Mouse (Mus musculus) limb, embryonic 10.5 days (tissue): ENCODE results near the gene Pdzd4. TPM values are rescaled to one million over a fixed set of nuclear protein-coding genes. Genes with fewer than 3 reads are reported as not detected.

ENCODE experiments used
- DNase-seq: peaks from one replicate; pipeline ENCODE4 v3.0.0-alpha.2; 2017; ENCODE audit warnings: low spot score
- H3K27ac ChIP-seq: fragments of 300-500 bp; sonication (generic); 2 replicates; pipeline ENCODE4 v1.5.1; 2016; ENCODE audit warnings: mild to moderate bottlenecking
- H3K27me3 ChIP-seq: fragments of 300-500 bp; sonication (generic); 2 replicates; pipeline ENCODE4 v1.6.1; 2016; ENCODE audit warnings: low read depth, mild to moderate bottlenecking; ENCODE audit not compliant: poor library complexity, severe bottlenecking
- H3K36me3 ChIP-seq: fragments of 300-500 bp; sonication (generic); 2 replicates; pipeline ENCODE4 v1.6.1; 2016; ENCODE audit warnings: mild to moderate bottlenecking, moderate library complexity
- H3K4me1 ChIP-seq: fragments of 300-500 bp; sonication (generic); 2 replicates; pipeline ENCODE4 v1.6.1; 2016
- H3K4me3 ChIP-seq: fragments of 300-500 bp; sonication (generic); 2 replicates; pipeline ENCODE4 v1.5.1; 2016; ENCODE audit warnings: mild to moderate bottlenecking, moderate library complexity
- H3K9me3 ChIP-seq: fragments of 300-500 bp; sonication (generic); replicated peaks from 2 replicates; pipeline ENCODE4 v1.6.1; 2016; ENCODE audit warnings: mild to moderate bottlenecking
- WGBS: fragments of 180-500 bp; shearing (Covaris S2); methylation state at CpG from one replicate; pipeline ENCODE4 v1.1.7; 2016; 5-methylcytosine and 5-hydroxymethylcytosine counted together
- polyA plus RNA-seq: library from polyadenylated mRNA; unstranded; fragments of >200 nt; fragmentation: Nextera tagmentation; extraction: Ambion mirVana; gene quantifications from 2 replicates; pipeline ENCODE4 v1.2.1, GENCODE M21; 2016

The Pdzd4 gene
- polyA plus RNA-seq, 1 experiment from 2014 or later, result 0.61 TPM

- 66% methylated on average over 3 of the region's 3 CpGs for WGBS
- no peaks in the 10 kb centered on the region for H3K9me3 ChIP-seq
- no peaks in the 10 kb centered on the region for H3K4me1 ChIP-seq
- peaks cover 64% of the 10 kb centered on the region for H3K27me3 ChIP-seq
- H3K36me3 ChIP-seq, result no peaks in the 10 kb centered on the region
- no peak overlapping the region for H3K27ac ChIP-seq
- H3K4me3 ChIP-seq, result no peak overlapping the region
- no peak for DNase-seq
These were observed 8.0 kb downstream of the Pdzd4 start for GRCm38 (mm10) chrX:73816596-73817314.

DNA sequence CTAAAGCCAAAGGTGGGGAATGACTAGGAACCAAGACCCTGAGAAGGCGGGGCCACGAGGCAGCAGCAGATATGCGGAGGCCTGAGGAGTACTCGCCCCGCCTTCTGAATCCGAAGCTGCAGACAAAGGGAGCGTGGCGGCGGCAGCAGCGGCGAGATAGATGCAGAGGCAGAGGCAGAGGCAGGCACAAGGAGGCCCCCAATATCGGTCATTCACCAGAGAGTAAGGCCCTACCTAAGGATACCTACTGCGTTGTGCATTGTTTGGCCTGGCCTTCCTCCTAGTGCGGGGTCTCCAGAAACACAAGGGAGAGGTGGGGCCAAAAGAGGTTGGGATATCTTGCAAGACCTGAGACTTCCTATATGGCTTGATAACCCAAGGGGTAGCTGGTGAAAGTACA, 9.7 kb downstream of the Pdzd4 start:
- Histone ChIP-seq H3K9me3 (no peaks in the 10 kb centered on the region), H3K4me1 (no peaks in the 10 kb centered on the region), H3K27ac (peak overlapping the region; percentile 83), H3K4me3 (peak overlapping the region; percentile 47), H3K27me3 (peaks cover 62% of the 10 kb centered on the region), H3K36me3 (no peaks in the 10 kb centered on the region)
- peak; percentile 56 for DNase-seq
- 10% methylated on average over 14 of the region's 14 CpGs for WGBS

DNA sequence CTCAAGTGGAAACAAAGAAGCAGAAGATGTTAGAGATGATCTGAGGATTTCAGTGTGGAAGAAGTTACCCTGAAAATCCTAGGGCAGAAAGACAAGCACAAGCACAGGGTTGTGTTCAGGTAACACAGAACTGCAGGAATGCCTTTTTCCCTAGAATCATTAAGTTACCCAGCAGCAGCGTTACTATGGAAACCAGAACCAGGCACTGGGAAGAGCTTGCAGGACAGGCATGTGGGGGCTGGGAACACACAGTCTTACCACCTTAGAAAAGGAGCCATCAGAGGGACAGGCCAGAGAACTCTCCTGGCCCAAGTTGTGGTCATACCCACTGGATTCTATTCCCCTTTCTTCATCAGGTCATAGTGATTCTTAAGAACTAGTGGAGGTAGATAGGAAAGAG, 19.0 kb downstream of the Pdzd4 start:
- Histone ChIP-seq H3K9me3 (no peaks in the 10 kb centered on the region), H3K4me3 (no peak overlapping the region), H3K27ac (no peak overlapping the region), H3K4me1 (no peaks in the 10 kb centered on the region; the same call in 1 of the 2 replicates), H3K27me3 (peaks cover 31% of the 10 kb centered on the region), H3K36me3 (no peaks in the 10 kb centered on the region)
- 38% methylated on average over 1 of the region's 1 CpGs for WGBS
- DNase-seq, result no peak

DNA sequence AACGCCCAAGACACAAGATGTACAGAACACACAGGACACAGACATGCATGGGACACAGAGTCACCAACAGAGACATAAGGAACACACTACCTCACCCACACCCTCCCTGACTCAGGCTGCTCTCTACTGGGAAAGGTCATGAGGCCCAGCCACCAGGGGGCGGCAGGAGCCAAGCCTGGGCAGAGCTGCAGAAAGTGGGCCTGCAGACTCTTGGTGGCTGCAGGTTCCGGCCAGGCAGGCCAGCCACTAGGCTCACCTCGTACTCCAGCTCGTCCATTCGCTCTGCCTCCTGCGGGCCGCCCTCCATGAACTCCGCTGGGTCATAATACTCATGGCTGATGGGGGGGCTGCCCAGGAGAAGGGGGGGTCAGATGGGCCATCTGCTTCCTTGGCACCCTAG, 26.3 kb downstream of the Pdzd4 start:
- Histone ChIP-seq H3K27ac (no peak overlapping the region), H3K36me3 (no peaks in the 10 kb centered on the region)
- 34% methylated on average over 8 of the region's 9 CpGs for WGBS

DNA sequence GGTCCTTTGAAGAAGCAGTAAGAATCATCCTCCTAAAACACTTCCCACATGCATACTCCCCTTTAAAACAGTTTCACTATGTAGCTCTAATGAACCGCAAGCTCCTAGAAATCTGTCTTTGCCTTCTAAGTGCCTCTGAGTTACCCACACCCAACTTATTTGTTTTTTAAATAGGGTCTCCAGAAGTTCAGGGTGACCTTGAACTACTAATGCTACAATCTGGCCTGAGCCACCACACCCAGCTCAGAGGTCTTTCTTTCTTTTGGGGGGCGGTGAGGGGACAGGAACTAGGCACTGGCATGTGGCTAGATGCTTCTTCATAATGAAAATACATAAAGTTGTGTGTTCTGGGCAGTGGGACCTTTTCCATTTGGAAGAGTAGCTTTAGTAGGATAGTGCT, 27.3 kb downstream of the Pdzd4 start:
- no peak overlapping the region for H3K4me3 ChIP-seq
- 91% methylated on average over 2 of the region's 2 CpGs for WGBS
- H3K27me3 ChIP-seq, result peaks cover 86% of the 10 kb centered on the region
- no peaks in the 10 kb centered on the region for H3K36me3 ChIP-seq
- no peaks in the 10 kb centered on the region for H3K9me3 ChIP-seq
- no peaks in the 10 kb centered on the region for H3K4me1 ChIP-seq
- H3K27ac ChIP-seq, result no peak overlapping the region
- no peak for DNase-seq

More for the DNA sequence above, 26.3 kb downstream of the Pdzd4 start:
- H3K4me3 ChIP-seq, result no peak overlapping the region
- peaks cover 80% of the 10 kb centered on the region for H3K27me3 ChIP-seq
- H3K4me1 ChIP-seq, result no peaks in the 10 kb centered on the region
- peak; percentile 70 for DNase-seq
- H3K9me3 ChIP-seq, result no peaks in the 10 kb centered on the region

DNA sequence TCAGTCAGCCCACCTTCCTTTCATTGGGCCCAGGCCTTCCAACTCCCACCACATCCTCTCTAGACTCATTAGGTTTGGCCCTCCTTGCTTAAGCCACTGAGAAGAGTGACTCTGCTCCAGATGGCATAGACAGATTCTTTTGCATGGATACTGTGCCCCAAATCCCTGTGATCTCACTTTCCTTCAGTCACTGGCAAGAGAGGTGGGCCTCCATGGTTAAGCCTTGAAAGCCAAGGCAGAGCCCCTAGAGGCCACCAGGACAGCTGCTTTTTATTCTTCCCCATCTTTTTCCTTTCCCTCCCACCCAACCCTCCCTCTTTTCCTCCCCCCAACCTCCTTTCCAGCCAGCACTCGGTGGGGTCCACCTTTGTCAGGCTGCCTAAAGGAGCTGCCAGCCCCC, 31.3 kb downstream of the Pdzd4 start:
- Histone ChIP-seq H3K9me3 (no peaks in the 10 kb centered on the region), H3K4me1 (0 out of 2 replicates have a peak, but pooled peaks cover 1% of the 10 kb centered on the region), H3K36me3 (peaks cover 27% of the 10 kb centered on the region), H3K27ac (no peak overlapping the region), H3K27me3 (peaks cover 88% of the 10 kb centered on the region), H3K4me3 (no peak overlapping the region)
- no peak for DNase-seq
- 38% methylated on average over 1 of the region's 1 CpGs for WGBS

GRCm38 (mm10) chrX:73793039-73793438, 31.7 kb downstream of the Pdzd4 start:
- Histone ChIP-seq H3K36me3 (peaks cover 28% of the 10 kb centered on the region), H3K27ac (no peak overlapping the region), H3K4me3 (no peak overlapping the region), H3K27me3 (peaks cover 88% of the 10 kb centered on the region), H3K4me1 (0 out of 2 replicates have a peak, but pooled peaks cover 4% of the 10 kb centered on the region), H3K9me3 (no peaks in the 10 kb centered on the region)
- no peak for DNase-seq

GRCm38 (mm10) chrX:73788501-73788900, 36.3 kb downstream of the Pdzd4 start:
- Histone ChIP-seq H3K27me3 (peaks cover 90% of the 10 kb centered on the region), H3K9me3 (no peaks in the 10 kb centered on the region), H3K4me3 (0 out of 2 replicates have a peak overlapping the region, but pooled peaks have one; percentile 10), H3K4me1 (0 out of 2 replicates have a peak, but pooled peaks cover 6% of the 10 kb centered on the region), H3K27ac (no peak overlapping the region), H3K36me3 (peaks cover 28% of the 10 kb centered on the region)
- WGBS, result 100% methylated on average over 1 of the region's 1 CpGs
- no peak for DNase-seq

DNA sequence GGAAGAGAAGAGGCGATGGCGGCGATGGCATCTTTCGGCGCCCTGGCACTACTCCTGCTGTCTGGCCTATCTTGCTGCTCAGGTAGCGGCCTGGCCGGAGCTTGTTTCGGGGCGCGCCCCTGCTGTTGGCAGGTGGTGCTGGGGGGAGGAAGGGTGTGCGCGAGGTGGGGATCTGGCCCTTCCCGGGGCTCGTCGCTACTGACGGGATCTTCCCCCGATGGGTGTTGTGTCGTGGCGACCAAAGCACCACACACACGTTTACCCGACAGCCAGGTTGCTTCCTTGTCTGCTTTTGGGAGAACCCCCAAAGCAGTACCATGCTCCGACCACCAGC, 37.6 kb downstream of the Pdzd4 start:
- peak overlapping the region; percentile 91 for H3K27ac ChIP-seq
- 0 out of 2 replicates have a peak, but pooled peaks cover 6% of the 10 kb centered on the region for H3K4me1 ChIP-seq
- H3K9me3 ChIP-seq, result no peaks in the 10 kb centered on the region
- DNase-seq, result no peak
- peak overlapping the region; percentile 63 for H3K4me3 ChIP-seq
- H3K27me3 ChIP-seq, result peaks cover 95% of the 10 kb centered on the region
- WGBS, result 10% methylated on average over 22 of the region's 22 CpGs
- peaks cover 30% of the 10 kb centered on the region for H3K36me3 ChIP-seq

DNA sequence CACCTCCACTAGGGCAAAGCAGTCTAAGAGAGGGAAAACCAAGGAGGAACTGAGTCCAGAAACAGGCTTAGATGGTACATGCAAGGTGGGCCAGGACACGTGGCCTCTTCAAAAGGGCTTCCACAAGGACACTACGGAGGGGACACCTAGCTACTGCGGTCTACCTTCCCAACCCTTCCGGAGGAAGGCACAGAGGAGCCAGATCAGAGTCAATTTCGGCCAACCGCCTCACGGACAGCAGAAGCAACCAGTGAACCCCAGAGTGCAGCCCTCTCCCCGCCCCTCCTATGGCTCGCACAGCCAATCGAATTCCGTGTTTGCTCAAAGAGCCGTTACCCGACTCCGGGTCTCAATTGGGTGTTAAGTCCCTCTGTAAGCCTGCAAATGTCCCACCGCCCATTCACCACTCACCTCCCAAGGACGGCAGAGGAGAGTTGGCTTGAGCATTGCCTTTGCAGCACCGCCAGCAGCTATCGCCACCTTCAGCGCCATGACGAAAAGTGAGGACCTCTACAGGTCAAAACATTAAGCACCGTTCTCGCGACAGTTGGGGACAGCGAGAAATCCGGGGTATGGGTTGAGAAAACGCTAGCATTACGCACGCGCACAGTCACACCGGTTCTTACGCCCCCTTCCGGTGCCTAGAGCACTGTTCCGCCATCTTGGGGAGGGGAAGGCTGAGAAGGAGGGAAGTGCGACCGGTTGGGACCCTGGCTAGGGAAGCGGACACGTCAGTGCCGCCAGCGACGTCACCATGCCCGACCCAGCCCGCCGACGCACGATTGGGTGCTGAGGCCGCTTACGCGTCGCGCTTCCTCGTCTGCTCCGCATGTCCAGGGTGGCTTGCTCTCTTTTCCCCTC, 38.2 kb downstream of the Pdzd4 start, which contains the start of the genes Idh3g and Ssr4:
Idh3g (minus strand) TSS at position 534 of the 861 bp plus-strand sequence.
Ssr4 (plus strand) TSS at position 665 of the 861 bp plus-strand sequence.
- Histone ChIP-seq H3K4me3 (peak within 1 kb of the TSS; percentile 63), H3K4me1 (0 out of 2 replicates have a peak, but pooled peaks cover 6% of the 10 kb centered on the region), H3K27me3 (peaks cover 95% of the 10 kb centered on the region), H3K36me3 (peaks cover 36% of the 10 kb centered on the region), H3K27ac (peak within 1 kb of the TSS; percentile 91), H3K9me3 (no peaks in the 10 kb centered on the region)
- 12% methylated on average over 52 of the region's 52 CpGs for WGBS
- peak; percentile 92 for DNase-seq

GRCm38 (mm10) chrX:73785666-73786065, 39.1 kb downstream of the Pdzd4 start:
- Histone ChIP-seq H3K27ac (peak overlapping the region; percentile 91), H3K4me1 (0 out of 2 replicates have a peak, but pooled peaks cover 6% of the 10 kb centered on the region), H3K27me3 (peaks cover 95% of the 10 kb centered on the region), H3K4me3 (peak overlapping the region; percentile 63), H3K36me3 (peaks cover 36% of the 10 kb centered on the region), H3K9me3 (no peaks in the 10 kb centered on the region)
- no peak for DNase-seq

DNA sequence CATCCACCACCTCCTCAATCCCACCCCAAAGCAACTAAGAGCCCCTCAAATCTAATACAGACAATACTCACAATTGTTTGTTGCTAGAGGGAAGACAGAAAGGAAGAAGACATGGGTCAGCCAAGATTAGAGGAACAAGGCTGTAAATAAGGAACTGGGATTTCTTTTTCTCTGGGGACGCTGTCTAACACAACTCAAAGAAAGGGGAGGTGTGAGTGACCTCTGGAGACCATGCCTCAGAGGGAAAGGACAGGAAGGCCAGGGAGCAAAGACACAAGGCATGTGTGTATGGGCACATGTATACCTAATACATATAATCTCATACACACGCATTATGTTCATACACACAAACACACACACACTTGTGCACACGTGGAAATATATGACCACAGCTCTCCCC, 42.5 kb downstream of the Pdzd4 start:
- no peaks in the 10 kb centered on the region for H3K9me3 ChIP-seq
- H3K27ac ChIP-seq, result no peak overlapping the region
- no peaks in the 10 kb centered on the region for H3K4me1 ChIP-seq
- WGBS, result 94% methylated on average over 3 of the region's 3 CpGs
- H3K36me3 ChIP-seq, result peaks cover 52% of the 10 kb centered on the region
- peaks cover 86% of the 10 kb centered on the region for H3K27me3 ChIP-seq
- no peak overlapping the region for H3K4me3 ChIP-seq
- no peak for DNase-seq
